Mouse (Mus musculus) ES-CJ7 (cell line): Measurements from ENCODE around the gene Ugt1a2.

Source experiments
- DNase-seq: peaks from one replicate; pipeline ENCODE4 v3.0.0; 2011; ENCODE audit warnings: low read depth, low spot score

Gene Ugt1a2

GRCm38 (mm10) chr1:88256886-88257663 lies 56.7 kb downstream of the Ugt1a2 start:
- DNase-seq = no peak

DNA sequence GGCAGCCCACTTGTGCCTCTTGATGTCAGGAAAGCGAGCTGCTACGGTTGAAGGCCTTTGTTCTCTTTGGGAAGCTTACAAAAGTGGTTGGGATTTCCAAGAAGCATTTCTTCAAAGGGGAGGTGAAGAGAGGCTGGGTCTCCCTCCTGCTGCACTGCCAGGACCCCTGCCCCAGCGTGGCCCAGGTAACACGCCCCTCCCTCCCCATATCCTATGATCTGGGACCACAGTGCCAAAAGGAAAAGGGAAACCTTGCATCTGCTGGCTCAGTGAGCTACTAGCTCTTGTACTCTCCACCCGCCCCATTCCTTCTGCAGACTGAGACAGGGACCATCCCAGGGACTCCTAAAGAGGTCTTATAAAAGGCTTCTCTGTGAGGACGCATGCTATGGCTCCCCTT lies 57.3 kb downstream of the Ugt1a2 start:
- DNase-seq = no peak

- DNase-seq = no peak
Observed at GRCm38 (mm10) chr1:88258361-88258760, 58.0 kb downstream of the Ugt1a2 start.

- no peak for DNase-seq
Observed at GRCm38 (mm10) chr1:88258881-88259642, 58.7 kb downstream of the Ugt1a2 start.

GRCm38 (mm10) chr1:88259643-88260024 lies 59.2 kb downstream of the Ugt1a2 start:
- DNase-seq = no peak

DNA sequence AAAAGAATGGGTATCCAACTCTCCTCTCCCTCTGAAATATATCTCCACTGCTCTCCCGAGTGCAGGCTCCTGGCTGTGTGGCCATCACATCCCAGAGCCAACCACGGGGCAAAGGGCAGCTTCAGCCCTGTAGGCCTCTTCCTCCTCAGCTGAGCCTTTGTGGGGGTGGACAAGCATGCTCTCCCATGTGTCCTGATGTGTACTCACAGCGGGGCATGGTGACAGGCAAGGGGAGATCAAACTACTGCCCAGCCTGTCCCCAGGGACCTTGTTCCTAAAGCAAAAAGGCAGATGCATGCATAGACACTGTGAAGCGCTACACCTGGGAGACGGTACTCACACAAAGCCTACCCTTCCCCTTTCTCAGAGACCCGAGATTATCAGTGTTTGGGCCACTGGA lies 59.7 kb downstream of the Ugt1a2 start:
- no peak for DNase-seq

GRCm38 (mm10) chr1:88260604-88261377 lies 60.4 kb downstream of the Ugt1a2 start:
- no peak for DNase-seq

GRCm38 (mm10) chr1:88261706-88262105 lies 61.3 kb downstream of the Ugt1a2 start:
- DNase-seq = no peak

DNA sequence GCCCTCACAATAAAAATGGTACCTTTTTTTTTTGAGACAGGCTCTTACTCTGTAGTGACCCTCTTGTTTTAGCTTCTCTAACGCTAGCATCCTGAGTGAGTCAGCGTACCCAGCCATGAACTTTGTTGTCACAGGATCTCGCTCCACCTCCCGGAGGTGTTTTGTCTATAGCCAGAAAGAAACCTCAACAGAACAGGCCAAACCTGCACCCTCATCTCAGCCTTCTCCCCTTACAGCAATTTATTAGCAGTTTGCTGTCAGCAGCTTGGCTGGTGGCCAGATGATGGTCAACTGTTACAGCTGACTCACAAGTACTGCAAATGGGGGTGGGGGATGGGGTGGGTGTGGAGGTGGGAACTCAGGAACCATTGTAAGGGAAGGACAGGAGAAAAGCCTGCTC lies 61.9 kb downstream of the Ugt1a2 start:
- peak; percentile 58 for DNase-seq

DNA sequence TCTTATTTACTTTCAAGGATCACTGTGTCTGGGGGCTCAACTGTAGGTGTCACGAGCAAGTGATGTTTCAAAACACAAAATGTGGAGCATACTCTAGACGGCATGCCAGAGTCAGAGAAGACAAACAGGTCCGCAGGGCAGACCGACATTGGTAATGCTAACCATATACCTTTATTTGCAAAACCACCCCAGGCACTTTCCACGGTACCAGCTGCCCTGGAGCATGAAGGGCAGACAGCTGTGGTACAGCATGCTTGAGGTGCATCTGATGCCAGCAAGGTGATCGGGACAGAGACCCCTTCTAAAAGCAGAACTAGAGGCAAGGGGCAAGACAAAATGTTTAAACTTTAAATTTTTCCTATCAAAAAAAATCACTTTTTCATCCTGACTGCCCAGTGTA lies 62.6 kb downstream of the Ugt1a2 start:
- DNase-seq = no peak

GRCm38 (mm10) chr1:88263778-88264177 lies 63.4 kb downstream of the Ugt1a2 start:
- DNase-seq = no peak

DNA sequence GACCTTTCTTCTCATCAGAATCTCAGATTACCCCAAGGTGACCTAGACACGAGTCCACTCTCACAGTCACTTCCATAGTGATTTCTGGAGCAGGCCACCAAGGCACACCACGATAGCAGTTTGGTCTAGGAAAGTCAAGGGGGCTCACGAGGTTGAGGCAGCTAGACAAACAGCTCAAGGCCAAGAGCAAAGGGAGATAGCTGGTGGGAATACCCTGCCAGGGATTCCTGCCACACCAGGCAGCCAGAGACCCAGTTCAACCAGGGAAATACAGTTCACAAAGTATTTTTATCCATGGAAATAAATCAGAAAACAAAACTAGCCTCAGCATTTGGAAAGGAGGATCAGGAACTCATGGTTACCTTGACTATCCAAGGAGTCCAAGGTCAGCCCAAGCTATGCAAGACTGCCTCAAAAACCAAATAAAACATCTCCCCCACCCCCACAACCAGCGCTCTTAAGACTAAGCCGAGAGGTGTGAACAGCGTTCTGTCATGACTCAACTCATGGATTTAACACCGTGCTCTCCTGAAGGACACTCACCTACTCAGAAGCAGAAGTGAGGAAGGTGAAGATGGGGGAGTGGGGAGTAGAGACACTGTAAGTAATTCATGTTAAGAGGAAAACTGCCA lies 64.0 kb downstream of the Ugt1a2 start:
- no peak for DNase-seq

- DNase-seq = no peak
Observed at GRCm38 (mm10) chr1:88264869-88265240, 64.5 kb downstream of the Ugt1a2 start.

- DNase-seq = no peak
Observed at GRCm38 (mm10) chr1:88266123-88266522, 65.7 kb downstream of the Ugt1a2 start.

GRCm38 (mm10) chr1:88267489-88267888 lies 67.1 kb downstream of the Ugt1a2 start:
- no peak for DNase-seq

GRCm38 (mm10) chr1:88268070-88268469 lies 67.7 kb downstream of the Ugt1a2 start:
- DNase-seq = no peak
